23 mouse cellular contexts compared by ENCODE assay signal in genomic region chr14:25591000-25591399, GRCm38 (mm10).
DNase-seq lines count a peak whose midpoint lies in the region; ATAC-seq lines count a peak whose summit lies in the region.
"Had no signal": no experiment of that assay in that cellular context is flagged by ENCODE, and none has a peak within 500 bp of the region (broad histone marks: within the 10 kb centered on the region; RNA-seq: fewer than 3 reads in every experiment).

No protein-coding gene starts in this region.

- no peaks in the 10 kb centered on the region for H3K9me3 ChIP-seq in midbrain, embryonic 10.5 days (replicated peaks)
- no peaks in the 10 kb centered on the region for H3K9me3 ChIP-seq in midbrain, embryonic 11.5 days (ENCODE audit: control insufficient read depth, low read length)
- H3K9me3 ChIP-seq: embryonic facial prominence, embryonic 13.5 days; forebrain, embryonic 13.5 days; heart, embryonic 12.5 days; hindbrain, embryonic 10.5 days had no signal

- no peak overlapping the region for H3K4me3 ChIP-seq in midbrain, embryonic 10.5 days
- H3K4me3 ChIP-seq in midbrain, embryonic 11.5 days (ENCODE audit: low read depth, low read length), result no peak overlapping the region
- H3K4me3 ChIP-seq: embryonic facial prominence, embryonic 13.5 days; forebrain, embryonic 13.5 days; gastrocnemius, adult 2 months; heart, embryonic 12.5 days; hindbrain, embryonic 10.5 days had no signal

- no peak for ATAC-seq in midbrain, embryonic 11.5 days (ENCODE audit: low FRiP score)
- ATAC-seq: CD4-positive, CD25-positive, alpha-beta regulatory T cell, adult 4 months; forebrain, embryonic 13.5 days; forebrain, postnatal 0 days had no signal

- no peak overlapping the region for H3K9ac ChIP-seq in midbrain, embryonic 11.5 days (ENCODE audit: low read length)
- H3K9ac ChIP-seq: embryonic facial prominence, embryonic 13.5 days; forebrain, embryonic 13.5 days; forebrain, postnatal 0 days; heart, embryonic 12.5 days; hindbrain, embryonic 14.5 days had no signal

- peaks cover 58% of the 10 kb centered on the region for H3K36me3 ChIP-seq in midbrain, embryonic 10.5 days
- 0 out of 2 replicates have a peak, but pooled peaks cover 2% of the 10 kb centered on the region for H3K36me3 ChIP-seq in midbrain, embryonic 11.5 days (ENCODE audit: control insufficient read depth, insufficient read depth, low read length)
- H3K36me3 ChIP-seq: G1E had no signal

- H3K27ac ChIP-seq in midbrain, embryonic 10.5 days (replicated peaks), result 0 out of 2 replicates have a peak overlapping the region, but pooled peaks have one; percentile 53
- H3K27ac ChIP-seq in midbrain, embryonic 11.5 days (ENCODE audit: low read depth, low read length), result no peak overlapping the region
- H3K27ac ChIP-seq: embryonic facial prominence, embryonic 13.5 days; forebrain, embryonic 13.5 days; gastrocnemius, adult 2 months; hindbrain, embryonic 14.5 days had no signal

- H3K27me3 ChIP-seq in midbrain, embryonic 10.5 days (ENCODE audit: low read depth, poor library complexity, severe bottlenecking), result no peaks in the 10 kb centered on the region
- H3K27me3 ChIP-seq in midbrain, embryonic 11.5 days (ENCODE audit: control insufficient read depth, insufficient read depth, low read length), result no peaks in the 10 kb centered on the region
- H3K27me3 ChIP-seq: embryonic facial prominence, embryonic 13.5 days; forebrain, embryonic 13.5 days; heart, embryonic 12.5 days had no signal

- WGBS in midbrain, embryonic 10.5 days, result 52% methylated on average over 5 of the region's 5 CpGs
- WGBS in midbrain, embryonic 11.5 days, result 42% methylated on average over 4 of the region's 5 CpGs

- DNase-seq in embryo, embryonic 10.5 days (ENCODE audit: low spot score), result peak; percentile 46
- no peak for DNase-seq in embryo, embryonic 10 days (ENCODE audit: low spot score)
- no peak for DNase-seq in midbrain, embryonic 10.5 days (ENCODE audit: low spot score)
- DNase-seq in midbrain, embryonic 11.5 days (ENCODE audit: low spot score, missing footprints), result no peak
- DNase-seq in ES-CJ7 (ENCODE audit: low read depth, low spot score) (peak; percentile 99), ZHBTc4 (ENCODE audit: low read depth, low spot score) (peak; percentile 98)
- DNase-seq in urinary bladder, postnatal 36 days (ENCODE audit: low spot score in 2 of 2), result no peak
- no peak for DNase-seq in spleen, postnatal 14 days (ENCODE audit: low spot score in 2 of 2)
- DNase-seq: adrenal gland, adult 2 months; adrenal gland, postnatal 36 days; B cell, adult 2 months; cerebellum, adult 8-10 months; cerebellum, postnatal 14 days; forebrain, postnatal 0 days; gastrocnemius, adult 2 months; gastrocnemius, postnatal 25 days had no signal

- peaks cover 88% of the 10 kb centered on the region for H3K4me1 ChIP-seq in midbrain, embryonic 10.5 days
- peaks cover 54% of the 10 kb centered on the region for H3K4me1 ChIP-seq in midbrain, embryonic 11.5 days (ENCODE audit: control insufficient read depth, insufficient read depth, low read length)

- no peak overlapping the region for H3K4me2 ChIP-seq in midbrain, embryonic 11.5 days
- H3K4me2 ChIP-seq: embryonic facial prominence, embryonic 13.5 days; forebrain, embryonic 13.5 days; heart, embryonic 12.5 days; hindbrain, embryonic 14.5 days had no signal

Comparison
In these comparisons a context has a peak if more than half of its experiments do, and no peak if none do; other contexts are left out.
1. DNase-seq: peak in embryo, embryonic 10.5 days (single experiment), ES-CJ7 (single experiment) and ZHBTc4 (single experiment); none in embryo, embryonic 10 days (single experiment), midbrain, embryonic 10.5 days (single experiment), midbrain, embryonic 11.5 days (single experiment), urinary bladder, postnatal 36 days (0 of 2) and spleen, postnatal 14 days (0 of 2).